Mouse (Mus musculus): ENCODE measurements around the gene Srebf1.

- no peak for TF ChIP-seq TAL1 (IDR thresholded peaks at IDR 0.05; ENCODE audit: low read length)
- no peak for TF ChIP-seq GATA1 (IDR thresholded peaks at IDR 0.05; ENCODE audit: low read length)
These were observed at the start of gene Srebf1 for GRCm38 (mm10) chr11:60222469-60223236.

Data from erythroblast, embryonic 14.5 days (primary cell).